Mouse (Mus musculus): ENCODE measurements around the gene Nufip2. TPM values are rescaled to one million over a fixed set of nuclear protein-coding genes. Genes with fewer than 3 reads are reported as not detected.
"Not testable (repeated sequence)": the region's sequence is repeated elsewhere in the genome, so short reads cannot be mapped to it uniquely, and the experiment has no call there.

Nufip2 gene
- polyA plus RNA-seq (2012; fragmentation: generic; extraction: Trizol), result 9.3 TPM

DNA sequence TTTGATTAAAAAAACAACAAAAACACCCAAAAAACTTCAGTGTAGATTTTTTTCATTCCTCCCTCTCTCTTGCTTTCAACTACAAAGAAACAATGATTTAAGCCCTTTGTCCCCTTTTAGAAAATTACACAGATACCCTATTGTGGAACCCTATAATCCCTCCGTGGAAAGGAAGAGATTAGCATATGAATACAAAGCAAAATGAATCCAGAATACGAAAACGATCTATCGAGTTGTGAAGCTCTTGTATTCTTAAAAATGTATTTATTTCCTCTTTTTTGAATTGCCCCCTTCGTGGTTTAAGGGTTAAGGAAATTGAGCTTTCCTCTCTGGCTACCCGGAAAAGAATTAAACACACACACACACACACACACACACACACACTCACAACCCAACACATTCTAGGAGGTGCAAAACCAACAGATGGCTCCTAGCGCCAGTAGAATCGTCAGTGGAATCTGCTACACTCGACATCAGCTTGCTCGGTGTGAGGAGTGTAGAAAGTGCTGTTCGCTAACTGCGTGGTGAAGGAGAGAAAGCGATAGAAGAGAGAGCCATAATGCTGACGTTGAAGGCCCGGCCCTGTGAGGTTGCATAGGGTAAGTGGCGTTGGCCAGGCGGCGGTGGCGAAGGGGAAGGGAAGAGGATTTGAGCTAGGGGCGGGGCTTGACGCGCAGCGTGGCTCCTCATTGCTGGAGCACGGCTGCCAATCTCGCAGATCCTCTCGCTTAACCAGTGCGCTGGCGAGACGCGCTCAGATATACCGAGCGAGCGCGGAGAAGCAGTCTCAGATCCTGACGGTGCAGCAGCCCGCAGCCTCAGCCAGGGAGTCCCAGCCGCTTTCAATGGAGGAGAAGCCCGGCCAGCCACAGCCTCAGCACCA is at the start of gene Nufip2:
Nufip2 (plus strand) TSS at position 773 of the 883 bp plus-strand sequence.
- Histone ChIP-seq H3K27me3 (ENCODE audit: control insufficient read depth, insufficient read depth, insufficient read length) (no peaks in the 10 kb centered on the region), H3K4me3 (peak within 1 kb of the TSS; percentile 95), H3K36me3 (ENCODE audit: control insufficient read depth, insufficient read depth) (peaks cover 11% of the 10 kb centered on the region), H3ac (ENCODE audit: control insufficient read depth, insufficient read length) (peak within 1 kb of the TSS; percentile 91), H3K79me2 (ENCODE audit: control insufficient read depth, insufficient read depth) (peaks cover 43% of the 10 kb centered on the region), H3K4me2 (ENCODE audit: low read depth) (peak within 1 kb of the TSS; percentile 76)
- peak; percentile 50 for TF ChIP-seq REST (IDR thresholded peaks at IDR 0.05; ENCODE audit: insufficient read depth, insufficient read length)
- no peak for TF ChIP-seq TCF12 (IDR thresholded peaks at IDR 0.05; ENCODE audit: insufficient read depth, poor library complexity, severe bottlenecking)
- peak; percentile 99 for TF ChIP-seq POLR2AphosphoS2 (IDR thresholded peaks at IDR 0.05; ENCODE audit: insufficient read length, low read depth)
- TF ChIP-seq SRF (IDR thresholded peaks at IDR 0.05; ENCODE audit: control insufficient read depth, insufficient read length, low read depth), result peak; percentile 67
- peak; percentile 99 for TF ChIP-seq POLR2A (IDR thresholded peaks at IDR 0.05; ENCODE audit: insufficient read length, low read depth)

DNA sequence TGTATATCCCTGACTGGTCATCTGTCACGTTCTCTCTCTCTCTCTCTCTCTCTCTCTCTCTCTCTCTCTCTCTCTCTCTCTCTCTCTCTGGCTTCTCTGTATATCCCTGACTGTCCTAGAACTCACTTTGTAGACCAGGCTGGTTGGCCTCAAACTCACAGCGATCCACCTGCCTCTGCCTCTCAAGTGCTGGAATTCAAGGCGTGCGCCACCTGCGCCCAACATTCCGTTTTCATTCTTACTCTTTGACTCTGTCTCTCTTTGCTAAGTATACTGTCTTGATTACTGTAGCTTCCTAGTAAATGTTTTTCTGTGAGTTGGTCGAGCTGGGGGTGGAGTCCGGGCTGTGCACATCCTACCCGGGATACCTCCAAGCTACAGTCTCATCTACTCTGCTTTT is 44.6 kb upstream of the Nufip2 start:
- no peak overlapping the region for H3ac ChIP-seq (ENCODE audit: control insufficient read depth, insufficient read length)
- H3K36me3 ChIP-seq (ENCODE audit: control insufficient read depth, insufficient read depth), result no peaks in the 10 kb centered on the region
- peak in 1 of 3 experiments; percentile 24 for TF ChIP-seq MYOG (IDR thresholded peaks at IDR 0.05; ENCODE audit: control insufficient read depth in 1 of 3, insufficient read depth in 1 of 3, insufficient read length in 2 of 3, low read depth in 2 of 3)
- TF ChIP-seq MYOD1 (IDR thresholded peaks at IDR 0.05; ENCODE audit: control insufficient read depth in 1 of 3, insufficient read length in 2 of 3, low read depth in 2 of 3), result peak in 2 of 3 experiments; percentile 76 to 82
- no peak for TF ChIP-seq POLR2A (IDR thresholded peaks at IDR 0.05; ENCODE audit: insufficient read length, low read depth)
- H3K4me3 ChIP-seq, result no peak overlapping the region
- H3K79me2 ChIP-seq (ENCODE audit: control insufficient read depth, insufficient read depth), result no peaks in the 10 kb centered on the region
- no peaks in the 10 kb centered on the region for H3K27me3 ChIP-seq (ENCODE audit: control insufficient read depth, insufficient read depth, insufficient read length)
- no peak overlapping the region for H3K4me2 ChIP-seq (ENCODE audit: low read depth)

DNA sequence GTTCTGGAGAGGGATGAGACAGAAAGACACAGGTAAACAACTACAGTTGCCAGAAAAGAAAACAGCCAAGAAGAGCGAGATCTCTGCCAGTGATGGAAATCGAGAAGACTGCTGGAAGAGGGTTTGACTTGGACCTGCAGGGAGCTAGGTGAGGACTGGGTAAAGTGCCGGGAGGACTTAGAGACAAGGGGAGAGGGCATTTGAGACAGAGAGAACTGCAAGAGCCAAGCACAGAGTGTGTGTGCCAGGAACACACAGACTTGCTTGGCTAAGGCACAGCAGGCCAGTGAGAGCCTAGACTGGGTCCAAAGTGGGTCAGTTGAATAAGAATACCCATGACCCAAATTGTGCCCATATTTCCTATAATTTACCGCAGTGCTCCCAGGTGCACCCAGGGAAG is 40.5 kb upstream of the Nufip2 start:
- Histone ChIP-seq H3K79me2 (ENCODE audit: control insufficient read depth, insufficient read depth) (no peaks in the 10 kb centered on the region), H3K4me2 (ENCODE audit: low read depth) (no peak overlapping the region), H3K36me3 (ENCODE audit: control insufficient read depth, insufficient read depth) (no peaks in the 10 kb centered on the region), H3K4me3 (no peak overlapping the region), H3K27me3 (ENCODE audit: control insufficient read depth, insufficient read depth, insufficient read length) (peaks cover 4% of the 10 kb centered on the region), H3ac (ENCODE audit: control insufficient read depth, insufficient read length) (no peak overlapping the region)
- TF ChIP-seq E2F4 (IDR thresholded peaks at IDR 0.05; ENCODE audit: insufficient read depth), result no peak
- no peak for TF ChIP-seq POLR2A (IDR thresholded peaks at IDR 0.05; ENCODE audit: insufficient read length, low read depth)
- no peak for TF ChIP-seq REST (IDR thresholded peaks at IDR 0.05; ENCODE audit: insufficient read depth, insufficient read length)

GRCm38 (mm10) chr11:77648878-77649277 is 37.1 kb upstream of the Nufip2 start:
- no peak overlapping the region for H3K4me3 ChIP-seq

DNA sequence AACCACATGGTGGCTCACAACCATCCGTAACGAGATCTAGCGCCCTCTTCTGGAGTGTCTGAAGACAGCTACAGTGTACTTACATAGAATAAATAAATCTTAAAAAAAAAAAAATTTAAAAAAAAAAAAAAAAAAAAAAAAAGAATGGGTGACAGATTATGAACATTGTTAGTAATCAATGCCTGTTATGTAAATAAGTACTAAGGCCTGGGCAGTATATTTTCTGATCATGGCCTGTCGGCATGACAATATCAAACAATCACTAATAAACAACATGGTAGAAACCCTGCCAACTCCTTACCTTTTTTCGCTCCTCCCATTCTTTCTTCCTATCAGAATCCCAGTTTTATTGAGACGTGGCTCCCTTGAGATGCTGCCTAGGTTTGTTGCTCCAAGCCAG is 33.5 kb upstream of the Nufip2 start:
- TF ChIP-seq MAX (IDR thresholded peaks at IDR 0.05; ENCODE audit: low read depth) (no peak), CEBPB (IDR thresholded peaks at IDR 0.05; ENCODE audit: insufficient read depth, poor library complexity, severe bottlenecking) (no peak), POLR2AphosphoS2 (IDR thresholded peaks at IDR 0.05; ENCODE audit: insufficient read length, low read depth) (no peak), SRF (IDR thresholded peaks at IDR 0.05; ENCODE audit: control insufficient read depth, insufficient read length, low read depth) (no peak), USF1 (IDR thresholded peaks at IDR 0.05; ENCODE audit: low read depth) (no peak)
- H3K27me3 ChIP-seq (ENCODE audit: control insufficient read depth, insufficient read depth, insufficient read length), result peaks cover 6% of the 10 kb centered on the region

More at GRCm38 (mm10) chr11:77648878-77649277, 37.1 kb upstream of the Nufip2 start:
- Histone ChIP-seq H3K4me2 (ENCODE audit: low read depth) (no peak overlapping the region), H3K79me2 (ENCODE audit: control insufficient read depth, insufficient read depth) (no peaks in the 10 kb centered on the region), H3ac (ENCODE audit: control insufficient read depth, insufficient read length) (no peak overlapping the region), H3K36me3 (ENCODE audit: control insufficient read depth, insufficient read depth) (no peaks in the 10 kb centered on the region), H3K27me3 (ENCODE audit: control insufficient read depth, insufficient read depth, insufficient read length) (peaks cover 4% of the 10 kb centered on the region)
- TF ChIP-seq USF1 (IDR thresholded peaks at IDR 0.05; ENCODE audit: low read depth) (no peak), POLR2AphosphoS2 (IDR thresholded peaks at IDR 0.05; ENCODE audit: insufficient read length, low read depth) (no peak), CEBPB (IDR thresholded peaks at IDR 0.05; ENCODE audit: insufficient read depth, poor library complexity, severe bottlenecking) (no peak), REST (IDR thresholded peaks at IDR 0.05; ENCODE audit: insufficient read depth, insufficient read length) (no peak), TCF12 (IDR thresholded peaks at IDR 0.05; ENCODE audit: insufficient read depth, poor library complexity, severe bottlenecking) (no peak), SRF (IDR thresholded peaks at IDR 0.05; ENCODE audit: control insufficient read depth, insufficient read length, low read depth) (no peak), MYOG (IDR thresholded peaks at IDR 0.05; ENCODE audit: control insufficient read depth in 1 of 3, insufficient read depth in 1 of 3, insufficient read length in 2 of 3, low read depth in 2 of 3) (no peak), TCF3 (IDR thresholded peaks at IDR 0.05; ENCODE audit: insufficient read length, low read depth) (no peak), MAX (IDR thresholded peaks at IDR 0.05; ENCODE audit: low read depth) (no peak), E2F4 (IDR thresholded peaks at IDR 0.05; ENCODE audit: insufficient read depth) (no peak), POLR2A (IDR thresholded peaks at IDR 0.05; ENCODE audit: insufficient read length, low read depth) (no peak), MYOD1 (IDR thresholded peaks at IDR 0.05; ENCODE audit: control insufficient read depth in 1 of 3, insufficient read length in 2 of 3, low read depth in 2 of 3) (no peak)

DNA sequence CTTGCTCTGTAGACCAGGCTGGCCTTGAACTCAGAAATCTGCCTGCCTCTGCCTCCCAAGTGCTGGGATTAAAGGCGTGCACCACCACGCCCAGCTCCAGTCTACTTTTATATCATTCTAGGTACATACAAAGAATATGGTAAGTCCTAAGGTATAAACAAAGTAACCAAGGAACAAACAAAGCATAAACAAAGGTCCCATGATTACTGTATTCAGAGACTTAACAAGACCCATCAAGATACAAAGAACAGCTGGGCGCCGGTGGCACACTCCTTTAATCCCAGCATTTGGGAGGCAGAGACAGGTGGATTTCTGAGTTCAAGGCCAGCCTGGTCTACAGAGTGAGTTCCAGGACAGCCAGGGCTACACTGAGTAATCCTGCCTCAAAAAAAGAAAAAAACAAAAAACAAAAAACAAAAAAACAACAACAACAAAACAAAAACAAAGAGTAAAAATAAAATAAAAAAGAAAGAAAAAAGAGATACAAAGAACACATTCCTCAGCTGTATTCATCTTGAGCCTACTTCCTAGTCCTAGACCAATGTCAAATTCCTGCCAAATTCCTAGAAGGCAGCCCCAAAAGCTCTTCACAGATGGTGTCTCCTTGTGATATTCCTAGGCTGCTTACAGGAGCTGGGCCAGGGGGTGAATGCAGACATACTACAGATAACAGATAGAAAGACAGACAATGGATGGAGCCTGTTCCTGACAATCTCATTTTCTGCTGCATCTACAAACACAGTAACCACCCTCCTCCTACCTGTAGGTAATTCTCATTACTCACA is 32.4 kb upstream of the Nufip2 start:
- H3K27me3 ChIP-seq (ENCODE audit: control insufficient read depth, insufficient read depth, insufficient read length); H3ac ChIP-seq (ENCODE audit: control insufficient read depth, insufficient read length); H3K4me3 ChIP-seq; H3K79me2 ChIP-seq (ENCODE audit: control insufficient read depth, insufficient read depth); H3K4me2 ChIP-seq (ENCODE audit: low read depth); H3K36me3 ChIP-seq (ENCODE audit: control insufficient read depth, insufficient read depth): not testable (repeated sequence)

More for the DNA sequence above, 33.5 kb upstream of the Nufip2 start:
- Histone ChIP-seq H3ac (ENCODE audit: control insufficient read depth, insufficient read length) (no peak overlapping the region), H3K4me2 (ENCODE audit: low read depth) (no peak overlapping the region), H3K36me3 (ENCODE audit: control insufficient read depth, insufficient read depth) (no peaks in the 10 kb centered on the region), H3K79me2 (ENCODE audit: control insufficient read depth, insufficient read depth) (no peaks in the 10 kb centered on the region), H3K4me3 (no peak overlapping the region)
